Mouse (Mus musculus) lung, embryonic 14.5 days (tissue): ENCODE data around the gene Art5. TPM values are rescaled to one million over a fixed set of nuclear protein-coding genes. Genes with fewer than 3 reads are reported as not detected.

Source experiments
- ATAC-seq: fragments of 200-750 bp; cut with Nextera tagmentation; 2 replicates; pipeline ENCODE4 v1.8.0; 2017; ENCODE audit warnings: mild to moderate bottlenecking, moderate TSS enrichment, moderate library complexity; ENCODE audit not compliant: insufficient read depth
- DNase-seq: peaks from one replicate; pipeline ENCODE4 v3.0.0-alpha.2; 2015
- H3K27ac ChIP-seq: fragments of 300-500 bp; sonication (generic); 2 replicates; pipeline ENCODE4 v1.5.1; 2014; ENCODE audit warnings: low read depth, mild to moderate bottlenecking, moderate library complexity
- H3K27me3 ChIP-seq: fragments of 300-500 bp; sonication (generic); 2 replicates; pipeline ENCODE4 v1.6.1; 2014; ENCODE audit warnings: low read length, control low read depth; ENCODE audit not compliant: insufficient read depth
- H3K36me3 ChIP-seq: fragments of 300-500 bp; sonication (generic); 2 replicates; pipeline ENCODE4 v1.6.1; 2014; ENCODE audit warnings: control low read depth; ENCODE audit not compliant: insufficient read depth
- H3K4me1 ChIP-seq: fragments of 300-500 bp; sonication (generic); 2 replicates; pipeline ENCODE4 v1.6.1; 2014; ENCODE audit warnings: antibody characterized with exemption, control low read depth; ENCODE audit not compliant: insufficient read depth
- H3K4me2 ChIP-seq: fragments of 300-500 bp; sonication (generic); 2 replicates; pipeline ENCODE4 v1.6.1; 2014; ENCODE audit warnings: mild to moderate bottlenecking
- H3K4me3 ChIP-seq: fragments of 300-500 bp; sonication (generic); 2 replicates; pipeline ENCODE4 v1.5.1; 2014; ENCODE audit warnings: low read depth, low read length
- H3K9ac ChIP-seq: fragments of 300-500 bp; sonication (generic); 2 replicates; pipeline ENCODE4 v1.6.1; 2014
- H3K9me3 ChIP-seq: fragments of 300-500 bp; sonication (generic); 2 replicates; pipeline ENCODE4 v1.6.1; 2016; ENCODE audit warnings: low read depth, low read length, control low read depth
- CTCF ChIP-seq: IDR thresholded peaks from 2 replicates; pipeline ENCODE4 v1.5.1; 2016; ENCODE audit warnings: antibody characterized with exemption, low read depth
- WGBS: fragments of 180-500 bp; shearing (Covaris S2); extraction: QIAGEN DNeasy Blood & Tissue Kit; methylation state at CpG from one replicate; pipeline ENCODE4 v1.1.7; 2014; 5-methylcytosine and 5-hydroxymethylcytosine counted together
- polyA plus RNA-seq: library from polyadenylated mRNA; unstranded; fragments of >200 nt; fragmentation: Nextera tagmentation; extraction: Ambion mirVana; gene quantifications from 2 replicates; pipeline ENCODE4 v1.2.1, GENCODE M21; 2014

The Art5 gene
- polyA plus RNA-seq, 1 experiment from 2014 or later: 1.2 TPM

- H3K9ac ChIP-seq: no peak within 1 kb of the TSS
- 89% methylated on average over 5 of the region's 5 CpGs for WGBS
- DNase-seq (no peak), ATAC-seq (no peak)
- no peaks in the 10 kb centered on the region for H3K9me3 ChIP-seq
- H3K4me3 ChIP-seq: no peak within 1 kb of the TSS
- no peak within 1 kb of the TSS for H3K4me2 ChIP-seq
- peaks cover 70% of the 10 kb centered on the region for H3K36me3 ChIP-seq
- no peak for TF ChIP-seq CTCF
- H3K4me1 ChIP-seq: no peaks in the 10 kb centered on the region
- no peak within 1 kb of the TSS for H3K27ac ChIP-seq
- no peaks in the 10 kb centered on the region for H3K27me3 ChIP-seq
Measured at GRCm38 (mm10) chr7:102082816-102083215, 26.5 kb downstream of the Art5 start, which contains the start of gene Trpc2. Gene Trpc2, plus strand, starts transcription at chr7:102083116.

- ATAC-seq (no peak), DNase-seq (no peak)
- TF ChIP-seq CTCF: no peak
- Histone ChIP-seq H3K4me1 (no peaks in the 10 kb centered on the region), H3K4me3 (no peak overlapping the region), H3K27ac (no peak overlapping the region), H3K36me3 (peaks cover 80% of the 10 kb centered on the region), H3K27me3 (no peaks in the 10 kb centered on the region), H3K9me3 (no peaks in the 10 kb centered on the region), H3K9ac (no peak overlapping the region), H3K4me2 (no peak overlapping the region)
- 91% methylated on average over 5 of the region's 5 CpGs for WGBS
Measured at GRCm38 (mm10) chr7:102081784-102082183, 27.5 kb downstream of the Art5 start.

GRCm38 (mm10) chr7:102080311-102080710 lies 29.0 kb downstream of the Art5 start:
- no peak overlapping the region for H3K4me3 ChIP-seq
- ATAC-seq (no peak), DNase-seq (no peak)
- H3K9ac ChIP-seq: no peak overlapping the region
- no peaks in the 10 kb centered on the region for H3K9me3 ChIP-seq
- WGBS: 84% methylated on average over 8 of the region's 8 CpGs
- no peak for TF ChIP-seq CTCF
- no peak overlapping the region for H3K27ac ChIP-seq
- peaks cover 86% of the 10 kb centered on the region for H3K36me3 ChIP-seq
- H3K27me3 ChIP-seq: no peaks in the 10 kb centered on the region
- no peak overlapping the region for H3K4me2 ChIP-seq
- no peaks in the 10 kb centered on the region for H3K4me1 ChIP-seq

- Histone ChIP-seq H3K9ac (no peak overlapping the region), H3K4me3 (no peak overlapping the region), H3K36me3 (peaks cover 88% of the 10 kb centered on the region), H3K27ac (no peak overlapping the region), H3K9me3 (no peaks in the 10 kb centered on the region), H3K4me1 (no peaks in the 10 kb centered on the region), H3K27me3 (no peaks in the 10 kb centered on the region), H3K4me2 (no peak overlapping the region)
- ATAC-seq (no peak), DNase-seq (peak; percentile 70)
- peak; percentile 72 for TF ChIP-seq CTCF
- WGBS: 77% methylated on average over 7 of the region's 7 CpGs
Measured at GRCm38 (mm10) chr7:102078517-102078916, 30.8 kb downstream of the Art5 start.

- DNase-seq: peak; percentile 66
- H3K4me3 ChIP-seq: no peak overlapping the region
- no peak overlapping the region for H3K4me2 ChIP-seq
- H3K27me3 ChIP-seq: no peaks in the 10 kb centered on the region
- H3K4me1 ChIP-seq: no peaks in the 10 kb centered on the region
- 79% methylated on average over 7 of the region's 7 CpGs for whole genome bisulfite sequencing
- peak; percentile 72 for TF ChIP-seq CTCF
- peak; percentile 56; the same call in 1 of the 2 replicates for ATAC-seq
- H3K27ac ChIP-seq: no peak overlapping the region
- H3K9ac ChIP-seq: no peak overlapping the region
- no peaks in the 10 kb centered on the region for H3K9me3 ChIP-seq
- peaks cover 89% of the 10 kb centered on the region for H3K36me3 ChIP-seq
Measured at GRCm38 (mm10) chr7:102076714-102077296, 32.5 kb downstream of the Art5 start.

- no peak for TF ChIP-seq CTCF
- H3K4me3 ChIP-seq: peak overlapping the region; percentile 59
- peak overlapping the region; percentile 67 for H3K9ac ChIP-seq
- ATAC-seq: no peak
- no peak overlapping the region for H3K27ac ChIP-seq
- no peaks in the 10 kb centered on the region for H3K9me3 ChIP-seq
- 67% methylated on average over 6 of the region's 6 CpGs for WGBS
- H3K4me1 ChIP-seq: peaks cover 12% of the 10 kb centered on the region; the same call in 1 of the 2 replicates
- no peaks in the 10 kb centered on the region for H3K27me3 ChIP-seq
- H3K36me3 ChIP-seq: peaks cover 10% of the 10 kb centered on the region; the same call in 1 of the 2 replicates
- peak; percentile 7 for DNase-seq
- H3K4me2 ChIP-seq: peak overlapping the region; percentile 65
Measured at GRCm38 (mm10) chr7:102066363-102066762, 42.9 kb downstream of the Art5 start.

- Histone ChIP-seq H3K27ac (peak within 1 kb of the TSS; percentile 84), H3K36me3 (peaks cover 7% of the 10 kb centered on the region; the same call in 1 of the 2 replicates), H3K27me3 (no peaks in the 10 kb centered on the region), H3K9me3 (no peaks in the 10 kb centered on the region), H3K4me3 (peak within 1 kb of the TSS; percentile 59), H3K9ac (peak within 1 kb of the TSS; percentile 67), H3K4me1 (peaks cover 12% of the 10 kb centered on the region; the same call in 1 of the 2 replicates), H3K4me2 (peak within 1 kb of the TSS; percentile 65)
- under 1% methylated on average over 56 of the region's 56 CpGs for WGBS
- TF ChIP-seq CTCF: no peak
- DNase-seq (peak; percentile 95), ATAC-seq (peak; percentile 99)
Measured at GRCm38 (mm10) chr7:102065046-102065891, 44.0 kb downstream of the Art5 start, which contains the start of the genes Rnf121, Xndc1 and Xntrpc. Gene Rnf121, minus strand, starts transcription at chr7:102065469. Gene Xndc1, plus strand, starts transcription at chr7:102065511. Gene Xntrpc, plus strand, starts transcription at chr7:102065713.
